Mouse (Mus musculus) MEL (cell line): ENCODE results near the gene Hc.

Experiments
- BHLHE40 ChIP-seq: IDR thresholded peaks from 2 replicates; pipeline ENCODE4 v1.6.1; 2012; ENCODE audit warnings: low read depth, mild to moderate bottlenecking, inconsistent platforms, low read length, improper control_type of control experiment, borderline replicate concordance
- CTCF ChIP-seq, 3 experiments: IDR thresholded peaks in 2 of 3; conservative IDR thresholded peaks in 1 of 3; 2 replicates each; pipeline ENCODE4 v1.5.1; 2011 to 2012; ENCODE audit warnings: low read length in 3 of 3, low read depth in 2 of 3, mild to moderate bottlenecking in 2 of 3, improper control_type of control experiment in 1 of 3, inconsistent platforms in 1 of 3, mixed read lengths in 1 of 3, moderate library complexity in 1 of 3; ENCODE audit not compliant: control insufficient read depth in 1 of 3, insufficient read depth in 1 of 3, poor library complexity in 1 of 3, severe bottlenecking in 1 of 3
- JUND ChIP-seq: IDR thresholded peaks from 2 replicates; pipeline ENCODE4 v1.6.1; 2011; ENCODE audit warnings: low read depth, mild to moderate bottlenecking, improper control_type of control experiment, low read length
- MAZ ChIP-seq: IDR thresholded peaks from 2 replicates; pipeline ENCODE4 v1.6.1; 2012; ENCODE audit warnings: low read depth, mild to moderate bottlenecking, inconsistent platforms, low read length, improper control_type of control experiment
- MXI1 ChIP-seq: IDR thresholded peaks from 2 replicates; pipeline ENCODE4 v1.6.1; 2011; ENCODE audit warnings: mild to moderate bottlenecking, low read depth, low read length, improper control_type of control experiment
- MYB ChIP-seq: IDR thresholded peaks from 2 replicates; pipeline ENCODE4 v1.6.1; 2011; ENCODE audit warnings: mild to moderate bottlenecking, low read depth, low read length, improper control_type of control experiment
- POLR2A ChIP-seq, 2 experiments: IDR thresholded peaks; 2 replicates each; pipeline ENCODE4 v1.6.1; 2011 to 2012; ENCODE audit warnings: low read length in 2 of 2, mild to moderate bottlenecking in 2 of 2, control low read depth in 1 of 2, improper control_type of control experiment in 1 of 2, low read depth in 1 of 2, moderate library complexity in 1 of 2; ENCODE audit not compliant: control insufficient read depth in 1 of 2, insufficient read depth in 1 of 2, poor library complexity in 1 of 2
- USF1 ChIP-seq: IDR thresholded peaks from 2 replicates; pipeline ENCODE4 v1.6.1; 2014; ENCODE audit warnings: low read depth, mild to moderate bottlenecking, inconsistent platforms, low read length, improper control_type of control experiment, moderate library complexity
- USF2 ChIP-seq, 2 experiments: IDR thresholded peaks; 2 replicates each; pipeline ENCODE4 v1.6.1; 2011 to 2012; ENCODE audit warnings: improper control_type of control experiment in 2 of 2, low read length in 2 of 2, borderline replicate concordance in 1 of 2, inconsistent platforms in 1 of 2, low read depth in 1 of 2, mild to moderate bottlenecking in 1 of 2; ENCODE audit not compliant: insufficient read depth in 1 of 2
- ZKSCAN1 ChIP-seq: IDR thresholded peaks from 2 replicates; pipeline ENCODE4 v1.6.1; 2012; ENCODE audit warnings: low read depth, mild to moderate bottlenecking, inconsistent platforms, low read length, improper control_type of control experiment, moderate library complexity

DNA sequence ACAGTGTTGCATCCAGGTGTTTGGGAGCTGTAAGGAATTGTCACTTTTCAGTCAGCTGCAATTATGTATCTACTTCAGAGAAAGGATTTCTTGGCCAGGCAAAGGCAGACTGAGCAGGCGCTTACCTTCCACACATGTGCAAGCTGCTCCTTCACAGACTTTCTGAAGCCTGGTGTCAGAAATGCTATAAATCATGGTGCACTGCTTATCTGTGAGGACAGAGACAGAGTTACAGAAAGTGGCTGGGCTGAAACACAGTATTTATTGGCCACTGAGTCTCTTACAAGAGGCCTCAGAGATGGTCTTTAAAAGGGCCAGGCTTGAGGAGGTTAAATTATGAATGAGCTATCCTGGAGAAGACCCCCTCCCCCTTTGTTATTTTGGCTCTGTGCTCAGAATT lies 71.5 kb downstream of the Hc start:
- TF ChIP-seq CTCF (IDR thresholded peaks at IDR 0.05 in 2 of 3, conservative IDR thresholded peaks at IDR 0.05 in 1 of 3; ENCODE audit: control insufficient read depth in 1 of 3, insufficient read depth in 1 of 3, low read depth in 2 of 3, low read length in 3 of 3, poor library complexity in 1 of 3, severe bottlenecking in 1 of 3) (no peak), POLR2A (IDR thresholded peaks at IDR 0.05; ENCODE audit: control insufficient read depth in 1 of 2, insufficient read depth in 1 of 2, low read depth in 1 of 2, low read length in 2 of 2, poor library complexity in 1 of 2) (no peak), MXI1 (no peak), MAZ (no peak), USF2 (IDR thresholded peaks at IDR 0.05; ENCODE audit: borderline replicate concordance in 1 of 2, insufficient read depth in 1 of 2, low read depth in 1 of 2, low read length in 2 of 2) (no peak), USF1 (no peak), BHLHE40 (no peak), ZKSCAN1 (no peak), MYB (no peak), JUND (no peak)
